8 mouse cellular contexts compared by ENCODE assay signal in genomic region chr5:30461821-30462220, GRCm38 (mm10). TPM values are rescaled to one million over a fixed set of nuclear protein-coding genes. Genes with fewer than 3 reads are reported as not detected.
DNase-seq lines count a peak whose midpoint lies in the region; ATAC-seq and TF ChIP-seq lines count a peak whose summit lies in the region.

Gene Otof, minus strand, starts transcription at chr5:30461932.

- 25% methylated on average over 10 of the region's 12 CpGs for WGBS in kidney, postnatal 0 days
- WGBS in heart, embryonic 14.5 days: 18% methylated on average over 10 of the region's 12 CpGs
- WGBS in neural tube, embryonic 12.5 days: 27% methylated on average over 12 of the region's 12 CpGs

- peak; percentile 21 for DNase-seq in kidney, postnatal 0 days (ENCODE audit: low spot score)
- no peak for DNase-seq in kidney, adult 9 months
- peak; percentile 62 to 67 for DNase-seq in cerebellum, postnatal 14 days
- peak; percentile 56 to 74 for DNase-seq in left cerebral cortex, adult 18-20 months (ENCODE audit: low spot score in 2 of 2)
- no peak for DNase-seq in spleen, adult 18-20 months
- DNase-seq in thymus, postnatal 0 days (ENCODE audit: low spot score): no peak

- ATAC-seq in kidney, postnatal 0 days (replicated peaks; ENCODE audit: low FRiP score, low read depth): no peak; the same call in 1 of the 2 replicates
- ATAC-seq in heart, embryonic 14.5 days (ENCODE audit: insufficient number of reproducible peaks, insufficient read depth, low FRiP score, low read depth): peak; percentile 32; the same call in 1 of the 2 replicates
- ATAC-seq in neural tube, embryonic 12.5 days (ENCODE audit: low FRiP score, low read depth): peak; percentile 44; the same call in 1 of the 2 replicates

- no peaks in the 10 kb centered on the region; the same call in 1 of the 2 replicates for H3K4me1 ChIP-seq in kidney, postnatal 0 days (replicated peaks; ENCODE audit: insufficient read depth, low read length)
- peaks cover 5 to 6% of the 10 kb centered on the region in 2 experiments; a peak in 2 of 4 replicates for H3K4me1 ChIP-seq in heart, embryonic 14.5 days (ENCODE audit: control insufficient read depth in 2 of 2, insufficient read depth in 2 of 2, low read length in 2 of 2)
- H3K4me1 ChIP-seq in neural tube, embryonic 12.5 days: peaks cover 19% of the 10 kb centered on the region

- no peaks in the 10 kb centered on the region for H3K27me3 ChIP-seq in kidney, postnatal 0 days (ENCODE audit: insufficient read depth, low read length)
- H3K27me3 ChIP-seq in heart, embryonic 14.5 days (ENCODE audit: control insufficient read depth, insufficient read depth, low read length): peaks cover 39% of the 10 kb centered on the region
- H3K27me3 ChIP-seq in neural tube, embryonic 12.5 days (replicated peaks): peaks cover 19% of the 10 kb centered on the region

- no peak within 1 kb of the TSS for H3K4me3 ChIP-seq in kidney, postnatal 0 days (replicated peaks; ENCODE audit: low read depth, low read length)
- no peak within 1 kb of the TSS for H3K4me3 ChIP-seq in heart, embryonic 14.5 days (ENCODE audit: control insufficient read depth in 1 of 2, insufficient read depth in 1 of 2, low read depth in 1 of 2, low read length in 2 of 2)
- H3K4me3 ChIP-seq in neural tube, embryonic 12.5 days: no peak within 1 kb of the TSS

- H3K9me3 ChIP-seq in kidney, postnatal 0 days (replicated peaks; ENCODE audit: low read length): no peaks in the 10 kb centered on the region
- no peaks in the 10 kb centered on the region for H3K9me3 ChIP-seq in heart, embryonic 14.5 days (ENCODE audit: control insufficient read depth, low read length)
- no peaks in the 10 kb centered on the region for H3K9me3 ChIP-seq in neural tube, embryonic 12.5 days

- no peak within 1 kb of the TSS for H3K27ac ChIP-seq in kidney, postnatal 0 days
- H3K27ac ChIP-seq in heart, embryonic 14.5 days (replicated peaks in 1 of 2; ENCODE audit: control insufficient read depth in 1 of 2, insufficient read depth in 1 of 2, low read depth in 2 of 2, low read length in 2 of 2): no peak within 1 kb of the TSS
- no peak within 1 kb of the TSS for H3K27ac ChIP-seq in neural tube, embryonic 12.5 days

- H3K4me2 ChIP-seq in kidney, postnatal 0 days (ENCODE audit: low read length): no peak within 1 kb of the TSS
- H3K4me2 ChIP-seq in heart, embryonic 14.5 days (ENCODE audit: low read length): peak within 1 kb of the TSS; percentile 27
- peak within 1 kb of the TSS; percentile 32 for H3K4me2 ChIP-seq in neural tube, embryonic 12.5 days (replicated peaks)

- H3K36me3 ChIP-seq in kidney, postnatal 0 days (ENCODE audit: insufficient read depth, low read length): no peaks in the 10 kb centered on the region
- no peaks in the 10 kb centered on the region for H3K36me3 ChIP-seq in heart, embryonic 14.5 days (ENCODE audit: control insufficient read depth, insufficient read depth, low read length)
- no peaks in the 10 kb centered on the region for H3K36me3 ChIP-seq in neural tube, embryonic 12.5 days

- TF ChIP-seq CTCF in kidney, postnatal 0 days (IDR thresholded peaks at IDR 0.05; ENCODE audit: low read depth): no peak

- no peak within 1 kb of the TSS for H3K9ac ChIP-seq in kidney, postnatal 0 days (ENCODE audit: low read depth, low read length)
- H3K9ac ChIP-seq in heart, embryonic 14.5 days (ENCODE audit: low read length): no peak within 1 kb of the TSS
- no peak within 1 kb of the TSS for H3K9ac ChIP-seq in neural tube, embryonic 12.5 days

RNA-seq across cellular contexts. Expression of gene Otof, which starts in this region (rescaled TPM):
- polyA plus RNA-seq in kidney, postnatal 0 days (2015; fragmentation: Nextera tagmentation; extraction: Ambion mirVana): 0.04 and 0.09 TPM in 2 replicates
- 0.04 and 0.19 TPM in 2 replicates for polyA plus RNA-seq in heart, embryonic 14.5 days (2014; fragmentation: Nextera tagmentation; extraction: Ambion mirVana)
- total RNA-seq in left cerebral cortex, adult 18-20 months (2021): 10 to 100 TPM; 19.7 to 19.8 TPM
- polyA plus RNA-seq in neural tube, embryonic 12.5 days (2016; fragmentation: Nextera tagmentation; extraction: Ambion mirVana): 0.20 and 0.28 TPM in 2 replicates
- polyA plus RNA-seq in thymus, postnatal 0 days (2015; fragmentation: Nextera tagmentation; extraction: Ambion mirVana): 0.16 and 0.17 TPM in 2 replicates

Comparison
In these comparisons a context has a peak if more than half of its experiments do, and no peak if none do; other contexts are left out.
1. Peak in DNase-seq in kidney, postnatal 0 days; RNA of the gene not detected or under 1 TPM.
2. Peak in ATAC-seq and H3K4me2 ChIP-seq in heart, embryonic 14.5 days; RNA of the gene not detected or under 1 TPM.
3. Peak in ATAC-seq and H3K4me2 ChIP-seq in neural tube, embryonic 12.5 days; RNA of the gene not detected or under 1 TPM.
4. DNase-seq: peak in cerebellum, postnatal 14 days (2 of 2) and left cerebral cortex, adult 18-20 months (2 of 2); none in kidney, adult 9 months (single experiment), spleen, adult 18-20 months (0 of 2) and thymus, postnatal 0 days (single experiment).